Mouse (Mus musculus): Measurements from ENCODE around the gene Retreg1.

GRCm38 (mm10) chr15:25893327-25893726 lies 50.3 kb downstream of the Retreg1 start:
- TF ChIP-seq MAFK (IDR thresholded peaks at IDR 0.05; ENCODE audit: insufficient replicate concordance, low read length) (no peak), CTCF (conservative IDR thresholded peaks at IDR 0.05 in 1 of 2, IDR thresholded peaks at IDR 0.05 in 1 of 2; ENCODE audit: low read depth in 2 of 2, low read length in 2 of 2) (no peak), MXI1 (IDR thresholded peaks at IDR 0.05; ENCODE audit: low read depth, low read length) (no peak), POLR2A (IDR thresholded peaks at IDR 0.05; ENCODE audit: low read depth, low read length) (no peak), EP300 (IDR thresholded peaks at IDR 0.05; ENCODE audit: low read length) (no peak), BHLHE40 (IDR thresholded peaks at IDR 0.05; ENCODE audit: low read depth, low read length) (no peak), TCF12 (IDR thresholded peaks at IDR 0.05; ENCODE audit: low read depth, low read length) (no peak), SIN3A (IDR thresholded peaks at IDR 0.05; ENCODE audit: low read length) (no peak), USF2 (conservative IDR thresholded peaks at IDR 0.05; ENCODE audit: low read depth, low read length) (no peak), NRF1 (IDR thresholded peaks at IDR 0.05; ENCODE audit: low read depth, low read length) (no peak), SMC3 (IDR thresholded peaks at IDR 0.05; ENCODE audit: low read depth, low read length) (no peak), POLR2AphosphoS2 (IDR thresholded peaks at IDR 0.05; ENCODE audit: low read depth, low read length) (no peak), NELFE (IDR thresholded peaks at IDR 0.05; ENCODE audit: low read depth, low read length) (no peak), KAT2A (IDR thresholded peaks at IDR 0.05; ENCODE audit: insufficient replicate concordance, low read length) (no peak)
